Mouse (Mus musculus): ENCODE measurements at regions not wholly inside any gene's neighbourhood (a gene's known extent, or its start where the extent isn't known, plus 50 kb on each side); places are given as distances from the start of the nearest gene placed in this dataset.

GRCm38 (mm10) chr4:83984671-83985391 lies 459.5 kb downstream of the Ccdc171 start:
- WGBS: 68% methylated on average over 15 of the region's 15 CpGs
- no peak overlapping the region for H3K4me3 ChIP-seq (replicated peaks; ENCODE audit: extremely low read depth, low read depth, low read length)
- no peaks in the 10 kb centered on the region for H3K4me1 ChIP-seq (ENCODE audit: control insufficient read depth, insufficient read depth, low read length)
- TF ChIP-seq POLR2A (IDR thresholded peaks at IDR 0.05; ENCODE audit: borderline replicate concordance, extremely low read depth, low read depth, low read length) (no peak), CTCF (IDR thresholded peaks at IDR 0.05; ENCODE audit: insufficient read depth, low read length) (no peak)
- no peak for DNase-seq

- no peaks in the 10 kb centered on the region for H3K4me1 ChIP-seq (ENCODE audit: control insufficient read depth, insufficient read depth, low read length)
- DNase-seq: no peak
- whole genome bisulfite sequencing: 96% methylated on average over 5 of the region's 5 CpGs
- H3K4me3 ChIP-seq (replicated peaks; ENCODE audit: extremely low read depth, low read depth, low read length): no peak overlapping the region
- no peak for TF ChIP-seq POLR2A (IDR thresholded peaks at IDR 0.05; ENCODE audit: borderline replicate concordance, extremely low read depth, low read depth, low read length)
- TF ChIP-seq CTCF (IDR thresholded peaks at IDR 0.05; ENCODE audit: insufficient read depth, low read length): no peak
Observed at GRCm38 (mm10) chr4:83985451-83985850, 460.1 kb downstream of the Ccdc171 start.

- Histone ChIP-seq H3K4me1 (ENCODE audit: control insufficient read depth, insufficient read depth, low read length) (no peaks in the 10 kb centered on the region), H3K4me3 (replicated peaks; ENCODE audit: extremely low read depth, low read depth, low read length) (no peak overlapping the region)
- no peak for DNase-seq
- 77% methylated on average over 13 of the region's 13 CpGs for WGBS
- TF ChIP-seq POLR2A (IDR thresholded peaks at IDR 0.05; ENCODE audit: borderline replicate concordance, extremely low read depth, low read depth, low read length) (no peak), CTCF (IDR thresholded peaks at IDR 0.05; ENCODE audit: insufficient read depth, low read length) (no peak)
Observed at GRCm38 (mm10) chr4:83986951-83987822, 461.8 kb downstream of the Ccdc171 start.

GRCm38 (mm10) chr4:83987846-83988245 lies 462.5 kb downstream of the Ccdc171 start:
- Histone ChIP-seq H3K4me3 (replicated peaks; ENCODE audit: extremely low read depth, low read depth, low read length) (no peak overlapping the region), H3K4me1 (ENCODE audit: control insufficient read depth, insufficient read depth, low read length) (no peaks in the 10 kb centered on the region)
- DNase-seq: no peak
- 62% methylated on average over 12 of the region's 12 CpGs for WGBS
- no peak for TF ChIP-seq CTCF (IDR thresholded peaks at IDR 0.05; ENCODE audit: insufficient read depth, low read length)
- TF ChIP-seq POLR2A (IDR thresholded peaks at IDR 0.05; ENCODE audit: borderline replicate concordance, extremely low read depth, low read depth, low read length): no peak

GRCm38 (mm10) chr4:83988314-83988713 lies 463.0 kb downstream of the Ccdc171 start:
- TF ChIP-seq CTCF (IDR thresholded peaks at IDR 0.05; ENCODE audit: insufficient read depth, low read length): no peak
- no peak for TF ChIP-seq POLR2A (IDR thresholded peaks at IDR 0.05; ENCODE audit: borderline replicate concordance, extremely low read depth, low read depth, low read length)
- H3K4me3 ChIP-seq (replicated peaks; ENCODE audit: extremely low read depth, low read depth, low read length): no peak overlapping the region
- no peaks in the 10 kb centered on the region for H3K4me1 ChIP-seq (ENCODE audit: control insufficient read depth, insufficient read depth, low read length)
- 29% methylated on average over 5 of the region's 5 CpGs for WGBS
- no peak for DNase-seq

- H3K4me3 ChIP-seq (replicated peaks; ENCODE audit: extremely low read depth, low read depth, low read length): no peak overlapping the region
- DNase-seq: no peak
- no peak for TF ChIP-seq CTCF (IDR thresholded peaks at IDR 0.05; ENCODE audit: insufficient read depth, low read length)
- TF ChIP-seq POLR2A (IDR thresholded peaks at IDR 0.05; ENCODE audit: borderline replicate concordance, extremely low read depth, low read depth, low read length): no peak
- H3K4me1 ChIP-seq (ENCODE audit: control insufficient read depth, insufficient read depth, low read length): no peaks in the 10 kb centered on the region
- WGBS: 52% methylated on average over 13 of the region's 13 CpGs
Observed at GRCm38 (mm10) chr4:83990126-83990989, 465.0 kb downstream of the Ccdc171 start.

GRCm38 (mm10) chr4:83991195-83991594 lies 465.9 kb downstream of the Ccdc171 start:
- no peak for TF ChIP-seq CTCF (IDR thresholded peaks at IDR 0.05; ENCODE audit: insufficient read depth, low read length)
- TF ChIP-seq POLR2A (IDR thresholded peaks at IDR 0.05; ENCODE audit: borderline replicate concordance, extremely low read depth, low read depth, low read length): no peak
- 31% methylated on average over 4 of the region's 4 CpGs for WGBS
- Histone ChIP-seq H3K4me3 (replicated peaks; ENCODE audit: extremely low read depth, low read depth, low read length) (no peak overlapping the region), H3K4me1 (ENCODE audit: control insufficient read depth, insufficient read depth, low read length) (no peaks in the 10 kb centered on the region)
- DNase-seq: no peak

GRCm38 (mm10) chr4:83997079-83997478 lies 471.7 kb downstream of the Ccdc171 start:
- Histone ChIP-seq H3K4me1 (ENCODE audit: control insufficient read depth, insufficient read depth, low read length) (no peaks in the 10 kb centered on the region), H3K4me3 (replicated peaks; ENCODE audit: extremely low read depth, low read depth, low read length) (no peak overlapping the region)
- no peak for TF ChIP-seq POLR2A (IDR thresholded peaks at IDR 0.05; ENCODE audit: borderline replicate concordance, extremely low read depth, low read depth, low read length)
- WGBS: 65% methylated on average over 4 of the region's 4 CpGs
- no peak for DNase-seq

GRCm38 (mm10) chr4:84001645-84002044 lies 476.3 kb downstream of the Ccdc171 start:
- no peak for TF ChIP-seq CTCF (IDR thresholded peaks at IDR 0.05; ENCODE audit: insufficient read depth, low read length)
- TF ChIP-seq POLR2A (IDR thresholded peaks at IDR 0.05; ENCODE audit: borderline replicate concordance, extremely low read depth, low read depth, low read length): no peak
- Histone ChIP-seq H3K4me3 (replicated peaks; ENCODE audit: extremely low read depth, low read depth, low read length) (no peak overlapping the region), H3K4me1 (ENCODE audit: control insufficient read depth, insufficient read depth, low read length) (no peaks in the 10 kb centered on the region)
- DNase-seq: no peak
- WGBS: 74% methylated on average over 7 of the region's 7 CpGs
